Mouse (Mus musculus) small intestine, adult 2 months (tissue): ENCODE measurements at regions not wholly inside any gene's neighbourhood (a gene's known extent, or its start where the extent isn't known, plus 50 kb on each side); places are given as distances from the start of the nearest gene placed in this dataset.

Experiments
- CTCF ChIP-seq: fragments of 200-500 bp; IDR thresholded peaks from 2 replicates; pipeline ENCODE4 v1.5.1; 2012; ENCODE audit warnings: low read depth, mild to moderate bottlenecking, control low read depth, inconsistent platforms, low read length, moderate library complexity, mixed read lengths; ENCODE audit not compliant: insufficient replicate concordance, insufficient read length; ENCODE audit errors: extremely low read depth
- POLR2A ChIP-seq: fragments of 200-500 bp; IDR thresholded peaks from 2 replicates; pipeline ENCODE4 v1.6.1; 2012; ENCODE audit warnings: low read depth, mild to moderate bottlenecking, control low read depth, inconsistent platforms, low read length, moderate library complexity

DNA sequence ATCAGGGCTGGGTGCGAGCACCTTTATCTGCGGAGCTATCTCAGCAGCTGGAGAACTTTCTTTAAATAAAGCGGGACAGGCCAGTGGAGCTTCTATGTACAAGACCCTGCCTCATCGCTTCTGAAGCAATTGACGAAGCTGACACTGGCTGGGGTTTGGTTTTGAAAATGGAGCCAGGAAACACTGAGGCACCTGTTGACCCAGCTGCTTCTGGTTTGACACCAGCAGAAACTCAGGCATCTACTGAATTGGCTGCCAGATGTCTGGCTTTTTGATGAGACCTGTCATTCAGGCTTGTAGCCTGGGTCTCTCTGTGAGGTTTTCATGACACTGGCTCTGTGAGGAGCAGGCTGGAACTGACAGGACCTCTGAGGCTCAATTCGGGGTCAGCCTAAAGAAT is 124.9 kb upstream of the Rbms3 start:
- TF ChIP-seq POLR2A: no peak
- no peak for TF ChIP-seq CTCF
